Mouse (Mus musculus): ENCODE measurements around the gene D930007J09Rik. TPM values are rescaled to one million over a fixed set of nuclear protein-coding genes. Genes with fewer than 3 reads are reported as not detected.
A peak's percentile ranks its signal among the peaks of the same experiment; 100 is the strongest.

D930007J09Rik gene
- polyA plus RNA-seq, 1 experiment from 2014 or later = not detected

DNA sequence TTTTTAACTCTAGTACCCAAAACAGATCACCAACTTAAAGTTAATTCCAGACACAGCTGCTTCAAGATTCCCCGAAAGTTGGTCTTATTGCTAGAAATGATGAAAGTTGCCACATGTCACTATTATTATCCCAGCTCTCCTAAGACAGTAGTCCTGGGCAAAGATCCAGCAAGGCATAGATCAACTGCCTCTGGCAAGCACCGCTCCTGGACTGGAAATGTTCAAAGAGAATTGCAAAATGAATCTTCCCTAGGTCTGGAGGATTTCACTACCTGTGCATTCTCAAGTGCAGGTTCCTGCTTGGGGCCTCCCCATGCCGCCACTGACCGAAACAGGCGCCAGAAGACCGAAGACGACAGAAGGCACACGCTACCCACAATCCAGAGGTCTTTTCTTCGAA is 26.8 kb downstream of the D930007J09Rik start:
- H3K4me1 ChIP-seq (replicated peaks) = no peaks in the 10 kb centered on the region
- H3K4me2 ChIP-seq = no peak overlapping the region
- no peak overlapping the region for H3K27ac ChIP-seq
- WGBS = 94% methylated on average over 9 of the region's 9 CpGs
- ATAC-seq (ENCODE audit: low FRiP score) = no peak
- H3K27me3 ChIP-seq = no peaks in the 10 kb centered on the region
- no peaks in the 10 kb centered on the region for H3K36me3 ChIP-seq
- no peaks in the 10 kb centered on the region for H3K9me3 ChIP-seq
- H3K4me3 ChIP-seq = no peak overlapping the region
- H3K9ac ChIP-seq = no peak overlapping the region

DNA sequence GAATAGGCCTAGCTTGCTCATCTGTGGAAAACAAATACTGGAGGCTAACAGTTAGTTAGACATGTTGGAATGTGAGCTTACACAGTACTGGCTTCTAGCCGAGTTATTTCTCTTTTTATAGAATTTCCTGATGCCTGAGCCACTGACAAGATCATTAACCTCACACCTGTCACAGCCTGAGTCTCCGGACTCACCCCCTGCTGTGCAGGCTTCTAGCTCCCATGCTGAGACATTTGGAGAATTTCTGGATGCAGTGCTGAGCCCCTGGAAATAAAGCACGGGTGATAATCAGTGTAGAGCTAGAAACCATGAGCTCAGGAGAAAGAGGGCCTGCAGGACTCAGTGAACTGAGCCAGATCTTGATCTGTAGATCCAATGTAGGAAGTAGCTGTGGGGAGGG is 32.7 kb downstream of the D930007J09Rik start:
- Histone ChIP-seq H3K4me2 (no peak overlapping the region), H3K27me3 (no peaks in the 10 kb centered on the region), H3K4me3 (no peak overlapping the region), H3K9me3 (no peaks in the 10 kb centered on the region), H3K4me1 (replicated peaks) (no peaks in the 10 kb centered on the region), H3K27ac (no peak overlapping the region), H3K36me3 (no peaks in the 10 kb centered on the region), H3K9ac (no peak overlapping the region)
- 22% methylated on average over 3 of the region's 3 CpGs for WGBS
- no peak for ATAC-seq (ENCODE audit: low FRiP score)

DNA sequence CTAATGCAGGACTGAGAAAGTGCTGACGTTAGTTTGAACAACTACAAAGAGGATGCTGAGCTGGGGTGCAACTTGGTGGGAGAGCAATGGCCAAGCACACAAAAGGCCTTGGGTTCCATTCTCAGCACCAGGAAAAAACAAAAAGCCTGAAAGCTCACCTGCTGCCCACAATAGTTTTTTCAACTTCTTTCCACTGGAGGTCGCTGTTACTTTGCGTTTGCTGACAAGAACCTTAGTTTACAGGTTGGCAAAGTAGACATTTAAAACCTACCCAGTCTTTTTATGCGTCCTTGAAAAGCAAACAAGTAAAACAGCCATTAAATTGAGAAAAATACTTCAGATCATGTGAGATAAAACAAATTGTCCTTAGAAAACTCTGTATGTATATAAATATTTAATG is 34.5 kb downstream of the D930007J09Rik start:
- Histone ChIP-seq H3K36me3 (no peaks in the 10 kb centered on the region), H3K9me3 (no peaks in the 10 kb centered on the region), H3K9ac (no peak overlapping the region), H3K27ac (no peak overlapping the region), H3K4me2 (no peak overlapping the region), H3K27me3 (no peaks in the 10 kb centered on the region), H3K4me3 (no peak overlapping the region), H3K4me1 (replicated peaks) (no peaks in the 10 kb centered on the region)
- WGBS = 13% methylated on average over 4 of the region's 4 CpGs
- ATAC-seq (ENCODE audit: low FRiP score) = no peak

DNA sequence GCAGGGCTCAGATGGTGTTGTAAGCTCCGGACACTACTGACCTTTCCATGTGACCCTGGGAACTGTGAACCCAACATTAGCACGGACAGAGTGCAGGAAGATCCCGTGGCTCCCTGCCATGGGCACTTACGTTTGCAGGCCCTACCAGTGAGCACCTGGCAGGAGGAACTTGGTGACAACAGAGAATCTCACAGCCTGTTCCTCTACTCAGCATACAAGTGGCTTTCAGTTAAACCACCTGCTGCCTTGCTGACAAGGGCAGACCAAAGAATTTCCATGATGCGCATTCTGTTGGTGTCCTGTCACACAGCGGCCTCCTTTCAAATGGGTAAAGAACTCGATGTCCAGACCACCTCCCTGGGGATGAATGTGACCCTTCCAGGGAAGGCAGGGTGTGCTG is 38.2 kb downstream of the D930007J09Rik start:
- ATAC-seq (ENCODE audit: low FRiP score) = no peak
- Histone ChIP-seq H3K4me3 (no peak overlapping the region), H3K9me3 (no peaks in the 10 kb centered on the region), H3K4me2 (no peak overlapping the region), H3K36me3 (no peaks in the 10 kb centered on the region), H3K4me1 (replicated peaks) (no peaks in the 10 kb centered on the region), H3K9ac (no peak overlapping the region), H3K27me3 (no peaks in the 10 kb centered on the region), H3K27ac (no peak overlapping the region)
- 23% methylated on average over 7 of the region's 7 CpGs for WGBS

GRCm38 (mm10) chr13:32763141-32763540 is 39.5 kb downstream of the D930007J09Rik start:
- Histone ChIP-seq H3K4me1 (replicated peaks) (0 out of 2 replicates have a peak, but pooled peaks cover 2% of the 10 kb centered on the region), H3K9me3 (no peaks in the 10 kb centered on the region), H3K9ac (no peak overlapping the region), H3K27me3 (no peaks in the 10 kb centered on the region), H3K4me3 (no peak overlapping the region), H3K27ac (no peak overlapping the region), H3K4me2 (no peak overlapping the region), H3K36me3 (no peaks in the 10 kb centered on the region)
- no peak for ATAC-seq (ENCODE audit: low FRiP score)
- 80% methylated on average over 3 of the region's 3 CpGs for WGBS

- ATAC-seq (ENCODE audit: low FRiP score) = no peak
- H3K27ac ChIP-seq = no peak overlapping the region
- no peak overlapping the region for H3K4me2 ChIP-seq
- H3K27me3 ChIP-seq = no peaks in the 10 kb centered on the region
- no peaks in the 10 kb centered on the region for H3K36me3 ChIP-seq
- 0 out of 2 replicates have a peak, but pooled peaks cover 2% of the 10 kb centered on the region for H3K4me1 ChIP-seq (replicated peaks)
- WGBS = 90% methylated on average over 2 of the region's 2 CpGs
- H3K9me3 ChIP-seq = no peaks in the 10 kb centered on the region
- no peak overlapping the region for H3K9ac ChIP-seq
- H3K4me3 ChIP-seq = no peak overlapping the region
These were observed 41.9 kb downstream of the D930007J09Rik start for GRCm38 (mm10) chr13:32760795-32761194.

DNA sequence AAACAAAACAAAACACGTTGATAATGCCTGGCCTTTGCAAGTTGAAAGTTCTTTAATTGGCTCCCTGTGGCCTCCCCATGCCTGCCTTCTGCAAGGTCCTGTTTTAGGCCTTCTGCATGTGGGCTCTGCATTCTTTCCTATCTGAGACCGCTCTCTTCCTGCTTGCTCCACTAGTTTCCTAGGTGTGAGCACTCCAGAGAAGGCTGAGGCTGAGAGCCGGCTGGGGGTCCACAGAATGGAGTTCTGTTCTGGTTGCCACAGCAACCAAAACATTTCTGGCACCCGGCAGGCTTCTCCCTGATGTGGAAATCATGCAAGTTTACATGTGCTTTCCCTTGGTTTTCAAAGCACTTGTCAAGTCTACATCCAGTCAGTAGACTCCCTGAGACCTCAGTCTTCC is 43.6 kb downstream of the D930007J09Rik start:
- Histone ChIP-seq H3K36me3 (no peaks in the 10 kb centered on the region), H3K9me3 (no peaks in the 10 kb centered on the region), H3K27me3 (no peaks in the 10 kb centered on the region), H3K4me1 (replicated peaks) (0 out of 2 replicates have a peak, but pooled peaks cover 2% of the 10 kb centered on the region), H3K4me2 (no peak overlapping the region), H3K9ac (no peak overlapping the region), H3K27ac (no peak overlapping the region), H3K4me3 (no peak overlapping the region)
- ATAC-seq (ENCODE audit: low FRiP score) = peak; percentile 36; the same call in 1 of the 2 replicates
- WGBS = 9% methylated on average over 4 of the region's 4 CpGs

Other genes with a start within 250 kb of the D930007J09Rik start
- 0.05 TPM in 1 of 2 replicates, not detected in the other for gene Mylk4, start 18.9 kb downstream of the D930007J09Rik start, polyA plus RNA-seq (2015; fragmentation: Nextera tagmentation; extraction: Ambion mirVana)
- gene Wrnip1, start 811 bp downstream of the D930007J09Rik start, polyA plus RNA-seq (2015; fragmentation: Nextera tagmentation; extraction: Ambion mirVana) = 24.3 and 27.5 TPM in 2 replicates
- 1.2 and 1.4 TPM in 2 replicates for gene Serpinb1a, start 48.3 kb upstream of the D930007J09Rik start, polyA plus RNA-seq (2015; fragmentation: Nextera tagmentation; extraction: Ambion mirVana)
- not detected in 2 replicates for gene Serpinb1c, start 95.4 kb upstream of the D930007J09Rik start, polyA plus RNA-seq (2015; fragmentation: Nextera tagmentation; extraction: Ambion mirVana)
- gene Serpinb6b, start 162.4 kb upstream of the D930007J09Rik start, polyA plus RNA-seq (2015; fragmentation: Nextera tagmentation; extraction: Ambion mirVana) = 1.4 and 2.0 TPM in 2 replicates
- 1.3 and 1.8 TPM in 2 replicates for gene Serpinb9, start 200.4 kb upstream of the D930007J09Rik start, polyA plus RNA-seq (2015; fragmentation: Nextera tagmentation; extraction: Ambion mirVana)
- 0.47 and 0.70 TPM in 2 replicates for gene Serpinb9b, start 224.6 kb upstream of the D930007J09Rik start, polyA plus RNA-seq (2015; fragmentation: Nextera tagmentation; extraction: Ambion mirVana)